Mouse (Mus musculus) megakaryocyte, adult 5-6 weeks (primary cell): ENCODE results near the gene Odam. TPM values are rescaled to one million over a fixed set of nuclear protein-coding genes. Genes with fewer than 3 reads are reported as not detected.

Experiments used
- ATAC-seq: 2 replicates; pipeline ENCODE4 v1.8.0; 2016; ENCODE audit warnings: mild to moderate bottlenecking, inconsistent platforms; ENCODE audit not compliant: poor library complexity, severe bottlenecking
- total RNA-seq, 2 experiments: library from RNA; stranded (forward) in 1 of 2; stranded (reverse) in 1 of 2; fragments of 153-499, 151-499 nt in 1 of 2; fragments of 221-1000, 200-1000 nt in 1 of 2; gene quantifications; 2 replicates each; pipeline versions ENCODE4 v1.2.3 to v1.2.4; 2015 to 2017

Gene Odam
- not detected in 2 replicates for total RNA-seq (2015)
- not detected in 2 replicates for total RNA-seq (2017)

DNA sequence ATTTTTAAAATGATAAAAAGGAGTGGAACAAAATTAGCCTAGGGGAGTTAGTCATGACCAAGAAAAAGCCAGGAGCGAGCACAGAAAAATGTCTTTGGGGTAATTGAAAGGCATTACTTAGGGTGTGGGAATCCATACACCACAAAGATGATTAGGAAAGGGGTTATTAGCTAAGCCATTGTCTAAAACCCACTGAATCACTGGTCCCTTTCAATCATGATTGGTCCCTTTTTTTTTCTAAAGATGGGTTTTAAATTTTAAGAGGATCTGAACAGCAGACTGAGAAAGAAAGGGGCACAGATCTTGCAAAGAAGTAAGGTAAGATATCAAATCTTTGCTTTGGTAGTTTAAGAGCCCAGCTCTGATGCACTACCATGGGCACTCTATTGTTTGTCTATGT lies at the start of gene Odam:
Odam (plus strand) TSS at position 301 of the 400 bp plus-strand sequence.
- ATAC-seq, result no peak

DNA sequence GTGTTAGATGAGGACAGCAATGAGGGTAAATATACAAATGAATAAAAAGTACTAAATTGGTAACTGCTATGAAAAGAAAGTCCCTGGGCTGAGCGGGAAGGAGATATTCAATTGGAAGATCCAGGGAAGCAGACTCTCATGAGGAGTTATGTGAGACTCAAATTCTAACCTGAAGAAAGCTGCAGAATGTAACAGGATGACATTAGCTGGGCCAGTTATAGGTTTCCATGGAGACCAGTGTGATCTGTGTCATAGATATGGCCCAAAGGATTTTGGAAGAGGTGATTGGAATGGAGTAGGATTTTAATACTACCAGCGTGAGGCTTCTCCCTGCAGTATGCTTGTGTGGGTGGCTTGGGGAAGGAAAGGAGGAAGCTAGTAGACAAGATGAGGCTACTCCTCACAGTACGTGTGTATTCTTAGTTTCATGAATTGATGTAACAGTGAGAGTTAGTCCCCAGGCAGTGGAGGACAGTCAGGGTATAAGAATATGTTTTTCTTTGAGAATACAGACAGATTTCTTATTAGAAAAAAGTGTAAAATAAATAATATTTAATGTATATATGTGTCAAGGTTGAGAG lies 29.6 kb upstream of the Odam start:
- no peak for ATAC-seq

DNA sequence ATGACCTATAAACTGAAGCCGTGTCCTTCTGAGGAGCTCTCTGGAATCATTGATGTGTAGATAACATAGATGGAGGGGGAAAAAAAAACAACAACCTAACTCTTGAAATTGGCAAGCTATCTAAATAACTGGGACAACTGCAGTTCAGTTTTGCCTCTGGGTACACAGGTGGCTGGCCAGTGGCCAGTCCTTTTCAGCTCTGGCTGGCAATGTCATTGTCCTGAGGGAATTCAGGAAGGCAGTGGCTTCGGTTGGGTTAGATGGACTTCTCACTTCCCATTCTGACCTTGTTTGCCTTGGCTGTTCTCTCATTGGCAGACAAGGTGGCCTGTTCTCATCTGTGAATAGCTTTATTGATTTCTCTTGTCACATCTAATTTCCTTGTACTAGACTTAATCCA lies 14.7 kb upstream of the Odam start:
- no peak for ATAC-seq

DNA sequence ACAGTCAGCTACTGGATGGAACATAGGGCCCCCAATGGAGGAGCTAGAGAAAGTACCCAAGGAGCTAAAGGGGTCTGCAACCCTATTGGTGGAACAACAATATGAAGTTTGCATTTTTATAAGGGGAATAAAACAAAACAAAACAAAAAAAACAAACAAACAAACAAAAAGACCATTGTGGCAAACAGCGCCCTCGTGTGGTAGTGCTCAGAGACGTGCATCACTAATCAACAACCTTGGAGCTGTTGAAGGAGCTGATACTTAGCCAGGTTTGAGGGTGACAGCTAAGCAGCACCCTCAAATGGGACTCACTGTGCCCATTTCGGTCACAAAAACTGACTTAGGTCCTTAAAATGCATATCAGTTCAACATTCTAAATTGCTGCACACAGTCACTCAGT lies 13.4 kb upstream of the Odam start:
- ATAC-seq, result no peak

DNA sequence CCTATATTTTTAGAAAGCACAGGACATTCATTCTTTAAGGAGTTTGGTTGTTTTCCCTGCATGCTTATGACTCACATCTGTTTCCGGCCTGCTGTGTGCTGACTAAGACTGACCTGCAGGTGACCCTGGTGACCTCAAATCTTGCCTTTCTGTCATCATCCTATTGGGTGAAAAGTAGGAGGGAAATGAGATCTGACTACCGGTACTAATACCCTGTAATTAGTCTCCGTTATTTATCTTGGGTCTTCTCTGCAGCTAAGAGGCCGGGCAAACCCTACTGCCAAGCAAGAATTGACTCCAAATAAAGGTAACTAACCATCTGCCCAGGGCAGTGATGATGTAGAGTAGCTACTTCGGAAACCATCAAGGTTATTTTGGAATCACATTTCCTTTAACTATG lies 40.5 kb downstream of the Odam start, which contains the start of gene Csn3:
Csn3 (plus strand) TSS at position 208 of the 400 bp plus-strand sequence.
- no peak for ATAC-seq

DNA sequence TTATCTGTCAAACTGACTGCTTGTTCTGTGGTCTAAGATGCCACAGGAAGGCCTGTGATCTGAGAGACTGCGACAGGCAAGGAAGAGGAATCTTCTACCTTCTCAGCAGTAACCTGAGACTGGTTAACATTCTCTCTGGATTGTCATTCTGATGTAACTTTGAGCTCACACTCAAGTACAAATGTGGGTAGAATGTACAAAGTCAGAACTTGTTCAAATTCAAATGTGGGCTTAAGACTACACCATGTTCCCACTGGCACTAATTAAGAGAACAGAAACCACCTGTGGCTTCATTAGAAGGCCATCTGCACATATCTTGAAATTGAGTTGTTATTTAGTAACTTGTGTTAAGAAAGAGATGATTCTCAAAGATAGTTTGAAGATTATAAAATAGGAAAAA lies 46.8 kb downstream of the Odam start:
- ATAC-seq, result no peak

DNA sequence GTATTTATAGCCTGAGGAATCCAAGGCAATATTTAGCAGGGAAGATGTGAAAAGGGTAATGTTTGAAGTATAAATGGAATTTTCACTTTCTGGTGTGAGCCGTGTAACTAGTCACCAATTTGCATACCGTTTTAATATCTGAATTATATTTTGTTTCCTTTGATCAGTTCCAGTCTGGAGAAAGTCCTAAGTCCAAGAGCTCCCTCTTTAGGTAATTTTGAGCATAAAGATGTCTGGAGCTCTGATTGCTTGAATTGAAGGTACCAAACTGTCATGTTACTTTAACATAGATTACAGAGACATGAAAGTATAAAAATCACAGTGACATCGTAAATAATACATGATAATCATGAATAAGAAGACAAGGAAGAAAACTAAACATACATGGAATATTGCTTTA lies 55.9 kb downstream of the Odam start:
- no peak for ATAC-seq

DNA sequence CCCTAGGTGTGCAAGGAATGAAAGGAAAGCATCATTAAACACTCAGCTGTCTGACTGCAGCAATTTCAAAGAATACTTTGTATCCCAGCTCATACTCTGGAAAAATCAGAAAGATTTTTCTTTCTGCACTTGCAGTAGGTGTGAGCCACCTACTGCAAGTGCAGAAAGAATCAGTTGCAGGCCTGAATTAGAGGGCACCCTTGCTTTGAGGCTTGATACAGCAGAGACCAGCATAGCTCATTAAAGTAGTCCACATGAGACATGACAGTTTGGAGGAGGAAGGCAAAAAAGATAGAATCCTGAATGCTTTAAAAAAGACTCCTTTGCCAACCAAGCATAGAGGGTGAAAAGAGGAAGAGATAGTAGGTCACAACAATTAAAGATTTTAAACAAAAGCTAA lies 57.7 kb downstream of the Odam start:
- ATAC-seq, result no peak

Other genes with a start within 250 kb of the Odam start
- gene Csn1s1, start 218.8 kb upstream of the Odam start, total RNA-seq (2015), result not detected in 2 replicates
- not detected in 2 replicates for gene Csn1s1, start 218.8 kb upstream of the Odam start, total RNA-seq (2017)
- gene Csn2, start 185.4 kb upstream of the Odam start, total RNA-seq (2015), result not detected in 2 replicates
- gene Csn2, start 185.4 kb upstream of the Odam start, total RNA-seq (2017), result not detected in 2 replicates
- not detected in 2 replicates for gene Csn1s2a, start 110.5 kb upstream of the Odam start, total RNA-seq (2015)
- not detected in 2 replicates for gene Csn1s2a, start 110.5 kb upstream of the Odam start, total RNA-seq (2017)
- not detected in 2 replicates for gene Csn1s2b, start 76.9 kb upstream of the Odam start, total RNA-seq (2015)
- gene Csn1s2b, start 76.9 kb upstream of the Odam start, total RNA-seq (2017), result not detected in 2 replicates
- not detected in 2 replicates for gene Prr27, start 59.3 kb upstream of the Odam start, total RNA-seq (2015)
- gene Prr27, start 59.3 kb upstream of the Odam start, total RNA-seq (2017), result not detected in 2 replicates
- not detected in 2 replicates for gene Csn3, start 40.5 kb downstream of the Odam start, total RNA-seq (2015)
- not detected in 2 replicates for gene Csn3, start 40.5 kb downstream of the Odam start, total RNA-seq (2017)
- gene 2310003L06Rik, start 84.4 kb downstream of the Odam start, total RNA-seq (2015), result not detected in 2 replicates
- not detected in 2 replicates for gene 2310003L06Rik, start 84.4 kb downstream of the Odam start, total RNA-seq (2017)
- gene Gm28434, start 84.5 kb downstream of the Odam start, total RNA-seq (2015), result not detected in 2 replicates
- not detected in 2 replicates for gene Gm28434, start 84.5 kb downstream of the Odam start, total RNA-seq (2017)
- gene Cabs1, start 94.4 kb downstream of the Odam start, total RNA-seq (2015), result not detected in 2 replicates
- not detected in 2 replicates for gene Cabs1, start 94.4 kb downstream of the Odam start, total RNA-seq (2017)
- not detected in 2 replicates for gene Smr3a, start 117.5 kb downstream of the Odam start, total RNA-seq (2015)
- gene Smr3a, start 117.5 kb downstream of the Odam start, total RNA-seq (2017), result not detected in 2 replicates
- gene Smr2, start 201.5 kb downstream of the Odam start, total RNA-seq (2015), result not detected in 2 replicates
- not detected in 2 replicates for gene Smr2, start 201.5 kb downstream of the Odam start, total RNA-seq (2017)
- not detected in 2 replicates for gene Gm11116, start 226.5 kb downstream of the Odam start, total RNA-seq (2015)
- not detected in 2 replicates for gene Gm11116, start 226.5 kb downstream of the Odam start, total RNA-seq (2017)